Mouse (Mus musculus): ENCODE data around the gene Lgi4. TPM values are rescaled to one million over a fixed set of nuclear protein-coding genes. Genes with fewer than 3 reads are reported as not detected.

The Lgi4 gene
- polyA plus RNA-seq, 1 experiment from 2014 or later: 1.5 TPM

DNA sequence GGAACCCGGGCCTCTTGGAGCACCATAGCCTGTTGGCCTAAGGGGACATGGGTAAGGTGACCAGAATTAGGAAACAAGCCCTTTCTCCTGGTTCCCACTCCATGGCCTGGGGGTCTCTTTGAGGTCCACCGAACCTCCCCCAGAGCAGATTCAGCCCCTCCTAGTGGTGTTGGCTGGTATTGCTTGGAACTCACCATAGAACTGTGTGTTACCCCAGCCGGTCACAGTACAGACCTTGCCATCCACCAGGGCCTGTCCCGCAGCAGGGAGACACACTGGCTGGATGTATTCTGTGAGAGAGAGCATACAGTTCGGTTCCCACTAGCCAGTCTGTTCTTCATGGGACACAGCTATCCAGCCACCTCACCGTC lies 40.5 kb downstream of the Lgi4 start:
- H3K4me2 ChIP-seq (replicated peaks): no peak overlapping the region
- no peak overlapping the region for H3K27ac ChIP-seq
- no peak for ATAC-seq
- no peaks in the 10 kb centered on the region for H3K4me1 ChIP-seq (replicated peaks)
- H3K9ac ChIP-seq: no peak overlapping the region
- H3K4me3 ChIP-seq (replicated peaks): no peak overlapping the region
- no peaks in the 10 kb centered on the region for H3K9me3 ChIP-seq
- no peaks in the 10 kb centered on the region for H3K27me3 ChIP-seq (replicated peaks)
- 89% methylated on average over 6 of the region's 6 CpGs for WGBS
- H3K36me3 ChIP-seq: no peaks in the 10 kb centered on the region

DNA sequence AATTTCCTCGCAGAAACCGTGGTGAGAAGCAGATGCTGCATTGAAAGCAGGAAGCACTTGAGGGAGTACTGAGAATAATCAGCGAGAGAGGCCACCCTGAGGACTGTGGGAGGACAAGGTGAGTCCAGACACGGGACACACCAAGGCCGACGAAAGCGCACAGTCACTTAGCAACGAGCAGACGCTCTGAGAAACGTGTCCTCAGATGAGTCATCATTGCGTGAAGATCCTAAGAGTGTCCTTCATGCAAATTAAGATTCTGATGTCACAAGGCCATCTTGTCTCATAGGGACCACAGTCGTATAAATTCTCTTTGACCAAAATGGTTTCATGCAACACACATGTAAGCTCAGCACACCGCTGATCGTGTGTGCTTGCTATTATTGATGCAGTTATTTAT lies 41.6 kb downstream of the Lgi4 start:
- WGBS: 71% methylated on average over 14 of the region's 14 CpGs
- H3K9ac ChIP-seq: no peak overlapping the region
- ATAC-seq: no peak
- H3K27me3 ChIP-seq (replicated peaks): no peaks in the 10 kb centered on the region
- no peaks in the 10 kb centered on the region for H3K36me3 ChIP-seq
- no peak overlapping the region for H3K4me2 ChIP-seq (replicated peaks)
- H3K4me3 ChIP-seq (replicated peaks): no peak overlapping the region
- H3K4me1 ChIP-seq (replicated peaks): no peaks in the 10 kb centered on the region
- no peaks in the 10 kb centered on the region for H3K9me3 ChIP-seq
- H3K27ac ChIP-seq: no peak overlapping the region

- H3K4me3 ChIP-seq (replicated peaks): no peak overlapping the region
- no peak overlapping the region for H3K9ac ChIP-seq
- no peak overlapping the region for H3K4me2 ChIP-seq (replicated peaks)
- H3K36me3 ChIP-seq: no peaks in the 10 kb centered on the region
- H3K27ac ChIP-seq: no peak overlapping the region
- WGBS: 57% methylated on average over 15 of the region's 15 CpGs
- H3K9me3 ChIP-seq: no peaks in the 10 kb centered on the region
- H3K27me3 ChIP-seq (replicated peaks): no peaks in the 10 kb centered on the region
- no peaks in the 10 kb centered on the region for H3K4me1 ChIP-seq (replicated peaks)
- no peak for ATAC-seq
Observed at GRCm38 (mm10) chr7:31105061-31105768, 46.1 kb downstream of the Lgi4 start.

- ATAC-seq: no peak
- Histone ChIP-seq H3K9me3 (no peaks in the 10 kb centered on the region), H3K4me1 (replicated peaks) (0 out of 2 replicates have a peak, but pooled peaks cover 2% of the 10 kb centered on the region), H3K4me3 (replicated peaks) (no peak overlapping the region), H3K27ac (no peak overlapping the region), H3K36me3 (no peaks in the 10 kb centered on the region), H3K9ac (no peak overlapping the region), H3K4me2 (replicated peaks) (no peak overlapping the region), H3K27me3 (replicated peaks) (no peaks in the 10 kb centered on the region)
- 50% methylated on average over 3 of the region's 3 CpGs for WGBS
Observed at GRCm38 (mm10) chr7:31106166-31106565, 47.0 kb downstream of the Lgi4 start.

DNA sequence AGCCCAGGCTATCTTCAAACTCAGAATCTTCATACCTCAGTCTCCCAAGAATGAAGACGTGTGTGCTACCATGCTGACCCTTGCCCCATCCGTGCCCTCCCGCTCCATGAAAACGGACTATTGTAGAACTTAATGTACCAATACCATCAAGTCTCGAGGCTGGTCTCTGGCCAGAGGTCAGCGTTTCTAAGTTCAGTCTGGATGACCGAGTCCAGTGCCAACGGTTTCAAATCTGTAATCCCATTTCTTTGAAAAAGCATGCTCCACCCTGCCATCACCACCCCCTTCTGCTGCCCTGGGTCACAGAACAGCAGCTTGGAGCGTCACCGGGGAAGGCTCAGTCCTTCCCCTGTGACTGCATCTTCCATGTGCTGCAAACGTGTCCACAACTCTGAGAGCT lies 48.6 kb downstream of the Lgi4 start:
- Histone ChIP-seq H3K9ac (no peak overlapping the region), H3K36me3 (no peaks in the 10 kb centered on the region), H3K4me2 (replicated peaks) (no peak overlapping the region), H3K4me1 (replicated peaks) (0 out of 2 replicates have a peak, but pooled peaks cover 7% of the 10 kb centered on the region), H3K27ac (no peak overlapping the region), H3K27me3 (replicated peaks) (no peaks in the 10 kb centered on the region), H3K4me3 (replicated peaks) (no peak overlapping the region), H3K9me3 (no peaks in the 10 kb centered on the region)
- WGBS: 86% methylated on average over 11 of the region's 11 CpGs
- no peak for ATAC-seq

GRCm38 (mm10) chr7:31109091-31109490 lies 49.9 kb downstream of the Lgi4 start:
- Histone ChIP-seq H3K27ac (no peak overlapping the region), H3K9ac (no peak overlapping the region), H3K4me3 (replicated peaks) (no peak overlapping the region), H3K9me3 (no peaks in the 10 kb centered on the region), H3K27me3 (replicated peaks) (no peaks in the 10 kb centered on the region), H3K4me2 (replicated peaks) (no peak overlapping the region), H3K4me1 (replicated peaks) (0 out of 2 replicates have a peak, but pooled peaks cover 7% of the 10 kb centered on the region), H3K36me3 (no peaks in the 10 kb centered on the region)
- ATAC-seq: 0 out of 2 replicates have a peak, but pooled peaks have one; percentile 14
- 40% methylated on average over 7 of the region's 7 CpGs for WGBS

DNA sequence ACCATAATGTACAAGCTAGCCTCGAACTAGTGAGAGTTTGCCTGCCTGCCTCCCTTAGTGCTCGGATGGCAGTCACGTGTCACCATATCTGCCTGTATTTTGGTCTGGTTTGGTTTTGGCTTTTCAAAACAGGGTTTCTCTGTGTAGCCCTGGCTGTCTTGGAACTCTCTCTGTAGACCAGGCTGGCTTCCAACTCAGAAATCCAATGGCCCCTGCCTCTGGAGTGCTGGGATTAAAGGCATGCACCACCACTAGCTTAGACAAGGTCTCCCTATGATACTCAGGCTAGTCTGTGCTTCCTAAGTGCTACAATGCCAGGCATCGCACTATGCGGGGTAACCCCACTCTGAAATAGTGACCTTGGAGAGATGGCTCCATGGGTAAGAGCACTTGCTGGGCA lies 50.7 kb downstream of the Lgi4 start:
- H3K36me3 ChIP-seq: no peaks in the 10 kb centered on the region
- 0 out of 2 replicates have a peak, but pooled peaks cover 7% of the 10 kb centered on the region for H3K4me1 ChIP-seq (replicated peaks)
- no peaks in the 10 kb centered on the region for H3K27me3 ChIP-seq (replicated peaks)
- ATAC-seq: no peak
- no peak overlapping the region for H3K9ac ChIP-seq
- WGBS: 86% methylated on average over 5 of the region's 5 CpGs
- no peaks in the 10 kb centered on the region for H3K9me3 ChIP-seq
- no peak overlapping the region for H3K27ac ChIP-seq
- no peak overlapping the region for H3K4me2 ChIP-seq (replicated peaks)
- H3K4me3 ChIP-seq (replicated peaks): no peak overlapping the region

GRCm38 (mm10) chr7:31110861-31111385 lies 51.8 kb downstream of the Lgi4 start:
- Histone ChIP-seq H3K9me3 (no peaks in the 10 kb centered on the region), H3K4me2 (replicated peaks) (no peak overlapping the region)
- WGBS: 73% methylated on average over 15 of the region's 15 CpGs

DNA sequence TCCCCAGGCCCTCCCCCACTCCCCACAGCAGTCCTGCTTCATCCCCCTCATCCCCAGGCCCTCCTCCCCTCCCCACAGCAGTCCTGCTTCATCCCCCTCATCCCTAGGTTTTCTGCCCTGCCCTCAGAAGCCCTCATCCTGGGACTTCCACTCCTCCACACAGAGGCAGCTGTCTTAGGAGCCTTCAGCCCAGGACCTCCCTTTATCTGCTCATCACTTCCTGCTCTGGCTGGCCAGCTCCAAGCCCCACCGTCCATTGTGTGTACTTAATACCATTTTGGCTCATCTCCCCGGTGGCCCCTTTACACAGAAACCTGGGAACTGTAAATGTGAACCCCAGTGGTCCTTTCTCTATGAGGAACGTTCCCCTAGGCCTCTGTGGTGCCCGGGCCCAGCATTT lies 52.9 kb downstream of the Lgi4 start:
- ATAC-seq: no peak
- no peak overlapping the region for H3K27ac ChIP-seq
- peaks cover 15% of the 10 kb centered on the region; the same call in 1 of the 2 replicates for H3K4me1 ChIP-seq (replicated peaks)
- 37% methylated on average over 4 of the region's 4 CpGs for WGBS
- H3K9ac ChIP-seq: no peak overlapping the region
- no peaks in the 10 kb centered on the region for H3K27me3 ChIP-seq (replicated peaks)
- no peaks in the 10 kb centered on the region for H3K9me3 ChIP-seq
- H3K4me3 ChIP-seq (replicated peaks): no peak overlapping the region
- no peak overlapping the region for H3K4me2 ChIP-seq (replicated peaks)
- H3K36me3 ChIP-seq: no peaks in the 10 kb centered on the region

More at GRCm38 (mm10) chr7:31110861-31111385, 51.8 kb downstream of the Lgi4 start:
- H3K9ac ChIP-seq: no peak overlapping the region
- H3K4me1 ChIP-seq (replicated peaks): peaks cover 15% of the 10 kb centered on the region; the same call in 1 of the 2 replicates
- no peak overlapping the region for H3K4me3 ChIP-seq (replicated peaks)
- H3K27me3 ChIP-seq (replicated peaks): no peaks in the 10 kb centered on the region
- H3K27ac ChIP-seq: no peak overlapping the region
- ATAC-seq: no peak
- H3K36me3 ChIP-seq: no peaks in the 10 kb centered on the region

DNA sequence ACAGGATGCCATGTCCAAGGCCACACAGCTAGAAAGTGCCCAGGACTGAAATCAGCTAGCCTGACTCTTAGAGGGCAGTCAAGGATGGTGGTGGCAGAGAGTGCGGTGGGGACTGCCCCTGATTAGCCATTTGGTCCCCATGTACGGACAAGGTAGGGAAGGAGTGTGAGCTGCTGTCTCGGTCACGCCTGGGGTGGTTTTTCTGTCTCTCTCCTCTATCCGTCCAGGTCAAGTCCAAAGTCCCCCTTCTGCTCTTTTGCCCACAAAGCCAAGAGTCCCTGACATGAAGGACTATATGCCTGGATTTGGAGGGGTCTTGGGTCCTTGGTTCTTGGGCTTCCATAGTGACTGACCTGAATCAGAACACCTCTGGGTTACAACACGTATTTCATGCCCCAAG lies 54.7 kb downstream of the Lgi4 start:
- H3K4me1 ChIP-seq (replicated peaks): peaks cover 15% of the 10 kb centered on the region; the same call in 1 of the 2 replicates
- no peak overlapping the region for H3K9ac ChIP-seq
- H3K4me2 ChIP-seq (replicated peaks): peak overlapping the region; percentile 56
- no peak for ATAC-seq
- no peaks in the 10 kb centered on the region for H3K27me3 ChIP-seq (replicated peaks)
- no peaks in the 10 kb centered on the region for H3K36me3 ChIP-seq
- H3K4me3 ChIP-seq (replicated peaks): no peak overlapping the region
- H3K9me3 ChIP-seq: no peaks in the 10 kb centered on the region
- 67% methylated on average over 6 of the region's 6 CpGs for WGBS
- H3K27ac ChIP-seq: no peak overlapping the region

DNA sequence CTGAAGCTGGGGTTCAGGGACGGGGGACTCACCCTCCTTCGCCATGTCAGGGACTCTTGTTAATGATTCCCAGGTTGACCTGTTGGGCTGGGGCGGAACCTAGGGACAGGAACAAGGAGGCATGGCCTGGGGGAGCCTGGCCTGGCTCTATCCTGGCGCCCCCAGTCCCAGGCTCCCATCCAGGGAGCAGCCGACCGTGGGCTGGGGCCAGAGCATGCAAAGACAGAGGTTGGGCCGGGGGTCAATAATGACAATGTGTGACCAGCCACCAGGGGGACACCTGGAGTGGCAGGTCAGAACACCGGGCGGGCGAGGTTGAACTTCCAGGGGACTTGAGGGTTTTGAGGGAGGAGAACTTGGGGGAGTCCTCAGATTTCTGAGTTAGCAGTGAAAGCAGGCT lies 55.5 kb downstream of the Lgi4 start:
- WGBS: 47% methylated on average over 10 of the region's 10 CpGs
- H3K36me3 ChIP-seq: no peaks in the 10 kb centered on the region
- H3K27ac ChIP-seq: peak overlapping the region; percentile 66; the same call in 1 of the 2 replicates
- H3K4me3 ChIP-seq (replicated peaks): peak overlapping the region; percentile 35
- no peaks in the 10 kb centered on the region for H3K27me3 ChIP-seq (replicated peaks)
- H3K9me3 ChIP-seq: no peaks in the 10 kb centered on the region
- peak overlapping the region; percentile 45 for H3K9ac ChIP-seq
- peaks cover 15% of the 10 kb centered on the region; the same call in 1 of the 2 replicates for H3K4me1 ChIP-seq (replicated peaks)
- ATAC-seq: peak; percentile 63
- peak overlapping the region; percentile 56 for H3K4me2 ChIP-seq (replicated peaks)

GRCm38 (mm10) chr7:31115182-31115581 lies 56.0 kb downstream of the Lgi4 start, which contains the start of gene Hpn:
Gene Hpn, minus strand, starts transcription at chr7:31115290.
- peak; percentile 93 for ATAC-seq
- H3K4me1 ChIP-seq (replicated peaks): peaks cover 15% of the 10 kb centered on the region; the same call in 1 of the 2 replicates
- peak within 1 kb of the TSS; percentile 56 for H3K4me2 ChIP-seq (replicated peaks)
- H3K4me3 ChIP-seq (replicated peaks): peak within 1 kb of the TSS; percentile 35
- H3K27me3 ChIP-seq (replicated peaks): no peaks in the 10 kb centered on the region
- H3K9ac ChIP-seq: peak within 1 kb of the TSS; percentile 45
- no peaks in the 10 kb centered on the region for H3K9me3 ChIP-seq
- WGBS: 14% methylated on average over 14 of the region's 15 CpGs
- peak within 1 kb of the TSS; percentile 66; the same call in 1 of the 2 replicates for H3K27ac ChIP-seq
- H3K36me3 ChIP-seq: no peaks in the 10 kb centered on the region
